Mouse (Mus musculus) CH12.LX (cell line): Measurements from ENCODE around the gene Srms. TPM values are rescaled to one million over a fixed set of nuclear protein-coding genes. Genes with fewer than 3 reads are reported as not detected.

Source experiments
- DNase-seq: peaks from one replicate; pipeline ENCODE4 v3.0.0-alpha.2; 2013; ENCODE audit errors: extremely low read depth
- H3K27ac ChIP-seq: 2 replicates; pipeline ENCODE4 v1.5.1; 2012; ENCODE audit warnings: low read depth, mild to moderate bottlenecking, control low read depth, moderate library complexity; ENCODE audit not compliant: insufficient read depth
- H3K27me3 ChIP-seq: replicated peaks from 2 replicates; pipeline ENCODE3; 2012; ENCODE audit warnings: inconsistent platforms
- H3K36me3 ChIP-seq, 2 experiments: replicated peaks in 1 of 2; 2 replicates each; pipeline versions ENCODE3 to v1.6.1; 2012; ENCODE audit warnings: inconsistent platforms in 1 of 2, low read length in 1 of 2, mild to moderate bottlenecking in 1 of 2, mixed read lengths in 1 of 2, moderate library complexity in 1 of 2; ENCODE audit not compliant: control insufficient read depth in 1 of 2, insufficient read depth in 1 of 2
- H3K4me1 ChIP-seq, 2 experiments: 2 replicates each; pipeline ENCODE4 v1.6.1; 2012; ENCODE audit warnings: inconsistent platforms in 1 of 2, moderate library complexity in 1 of 2; ENCODE audit not compliant: insufficient read depth in 2 of 2, control insufficient read depth in 1 of 2
- H3K4me2 ChIP-seq: 2 replicates; pipeline ENCODE4 v1.6.1; 2012; ENCODE audit warnings: low read depth, mild to moderate bottlenecking, control low read depth; ENCODE audit not compliant: poor library complexity, insufficient read depth, severe bottlenecking
- H3K4me3 ChIP-seq, 3 experiments: fragments of 150-350 bp in 1 of 3; sonication (generic) in 1 of 3; replicated peaks in 1 of 3; 2 replicates each; pipeline versions ENCODE3 to v1.5.1; 2011 to 2012; ENCODE audit warnings: low read depth in 2 of 3, low read length in 2 of 3, mild to moderate bottlenecking in 2 of 3, moderate library complexity in 2 of 3, control low read depth in 1 of 3, improper control_type of control experiment in 1 of 3, inconsistent platforms in 1 of 3, mixed read lengths in 1 of 3; ENCODE audit not compliant: poor library complexity in 1 of 3
- H3K79me2 ChIP-seq: replicated peaks from 2 replicates; pipeline ENCODE4 v1.6.1; 2012; ENCODE audit warnings: mild to moderate bottlenecking, moderate library complexity; ENCODE audit not compliant: control insufficient read depth, poor library complexity, insufficient read depth, severe bottlenecking; ENCODE audit errors: extremely low read depth
- H3K9ac ChIP-seq: 2 replicates; pipeline ENCODE4 v1.6.1; 2012; ENCODE audit warnings: low read depth, mild to moderate bottlenecking, control low read depth, moderate library complexity; ENCODE audit not compliant: insufficient read depth
- H3K9me3 ChIP-seq: replicated peaks from 2 replicates; pipeline ENCODE3; 2012; ENCODE audit warnings: low read length, inconsistent platforms, mixed read lengths
- CHD1 ChIP-seq: IDR thresholded peaks from 2 replicates; pipeline ENCODE4 v1.6.1; 2012; ENCODE audit warnings: low read depth, low read length, improper control_type of control experiment, inconsistent platforms
- CHD2 ChIP-seq: IDR thresholded peaks from 2 replicates; pipeline ENCODE4 v1.6.1; 2011; ENCODE audit warnings: low read length, improper control_type of control experiment
- IRF4 ChIP-seq: IDR thresholded peaks from 2 replicates; pipeline ENCODE4 v1.6.1; 2014; ENCODE audit warnings: low read depth, mild to moderate bottlenecking, inconsistent platforms, low read length, improper control_type of control experiment
- MAFK ChIP-seq: IDR thresholded peaks from 2 replicates; pipeline ENCODE4 v1.6.1; 2011; ENCODE audit warnings: low read length, improper control_type of control experiment; ENCODE audit not compliant: insufficient replicate concordance
- MAX ChIP-seq: IDR thresholded peaks from 2 replicates; pipeline ENCODE4 v1.6.1; 2011; ENCODE audit warnings: low read length, improper control_type of control experiment
- MEF2A ChIP-seq: IDR thresholded peaks from 2 replicates; pipeline ENCODE4 v1.6.1; 2014; ENCODE audit warnings: low read depth, mild to moderate bottlenecking, inconsistent platforms, low read length, improper control_type of control experiment, borderline replicate concordance
- MXI1 ChIP-seq: IDR thresholded peaks from 2 replicates; pipeline ENCODE4 v1.6.1; 2011; ENCODE audit warnings: mild to moderate bottlenecking, low read depth, low read length, improper control_type of control experiment
- MYC ChIP-seq: IDR thresholded peaks from 2 replicates; pipeline ENCODE4 v1.6.1; 2011; ENCODE audit warnings: low read depth, mild to moderate bottlenecking, improper control_type of control experiment, low read length
- NELFE ChIP-seq: IDR thresholded peaks from 2 replicates; pipeline ENCODE4 v1.6.1; 2011; ENCODE audit warnings: low read depth, low read length, improper control_type of control experiment
- PAX5 ChIP-seq: IDR thresholded peaks from 2 replicates; pipeline ENCODE4 v1.6.1; 2012; ENCODE audit warnings: low read length, inconsistent platforms, mixed read lengths
- SMC3 ChIP-seq: IDR thresholded peaks from 2 replicates; pipeline ENCODE4 v1.6.1; 2011; ENCODE audit warnings: low read depth, low read length, improper control_type of control experiment
- TBP ChIP-seq: conservative IDR thresholded peaks from 2 replicates; pipeline ENCODE4 v1.6.1; 2011; ENCODE audit warnings: low read depth, low read length, improper control_type of control experiment
- ZMIZ1 ChIP-seq: IDR thresholded peaks from 2 replicates; pipeline ENCODE4 v1.6.1; 2012; ENCODE audit warnings: low read depth, mild to moderate bottlenecking, inconsistent platforms, low read length, improper control_type of control experiment
- dilution Hi-C: fragments of 300-500 bp; cut with MboI; formaldehyde crosslinking; loops from 2 replicates; pipeline ENCODE4 v1.14.3; 2020; ENCODE audit warnings: low sequenced_read_pairs; ENCODE audit not compliant: extremely low pct_unique_long_range_greater_than_20kb, extremely low pct_ligation_motif_present
- in situ Hi-C: fragments of 300-500 bp; cut with MboI; formaldehyde crosslinking; loops from 3 replicates; pipeline ENCODE4 v1.14.3; 2019; ENCODE audit warnings: low sequenced_read_pairs, low pct_ligation_motif_present, low pct_unique_long_range_greater_than_20kb, mixed read lengths
- polyA plus RNA-seq: library from polyadenylated mRNA; unstranded; fragments of >175 nt; gene quantifications from 2 replicates; pipeline ENCODE4 v1.2.1, GENCODE M21; 2012; ENCODE audit warnings: low read depth; ENCODE audit not compliant: insufficient read length
- total RNA-seq, 2 experiments: library from RNA; depleted of rRNA; stranded (reverse); fragments of 300-350 nt in 1 of 2; fragments of >200 nt in 1 of 2; gene quantifications; 2 replicates each; pipeline ENCODE4 v1.2.3; 2012 to 2014

Srms gene
- total and polyA plus RNA-seq, 3 experiments, result 0.08 to 0.41 (median 0.13) TPM

GRCm38 (mm10) chr2:181155801-181156200 is 57.2 kb downstream of the Srms start:
- Histone ChIP-seq H3K9ac (no peak overlapping the region), H3K27ac (no peak overlapping the region), H3K36me3 (no peaks in the 10 kb centered on the region), H3K27me3 (peaks cover 60% of the 10 kb centered on the region), H3K4me3 (no peak overlapping the region), H3K9me3 (no peaks in the 10 kb centered on the region), H3K4me1 (peaks cover 0 to 8% of the 10 kb centered on the region in 2 experiments; a peak in 2 of 4 replicates), H3K4me2 (no peak overlapping the region), H3K79me2 (no peaks in the 10 kb centered on the region)
- DNase-seq, result no peak
- in situ Hi-C loops, result no loop called here
- dilution Hi-C loops, result no loop called here
- TF ChIP-seq MAFK (no peak), CHD2 (no peak), PAX5 (no peak), TBP (no peak), IRF4 (no peak), ZMIZ1 (no peak), MEF2A (no peak), MAX (no peak), CHD1 (no peak), MXI1 (no peak), MYC (no peak), SMC3 (no peak), NELFE (no peak)

Other genes starting within 250 kb of the Srms start
- gene Arfgap1, start 246.0 kb downstream of the Srms start, total RNA-seq (2012; rRNA removed), result 32.4 and 40.4 TPM in 2 replicates
- gene Arfgap1, start 246.0 kb downstream of the Srms start, total RNA-seq (2014; rRNA removed), result 21.3 and 28.2 TPM in 2 replicates
- 37.5 and 40.0 TPM in 2 replicates for gene Arfgap1, start 246.0 kb downstream of the Srms start, polyA plus RNA-seq
- gene Col20a1, start 226.7 kb downstream of the Srms start, total RNA-seq (2012; rRNA removed), result 0.42 and 0.68 TPM in 2 replicates
- 0.52 and 0.61 TPM in 2 replicates for gene Col20a1, start 226.7 kb downstream of the Srms start, total RNA-seq (2014; rRNA removed)
- gene Col20a1, start 226.7 kb downstream of the Srms start, polyA plus RNA-seq, result 1.3 and 2.2 TPM in 2 replicates
- not detected in 2 replicates for gene Chrna4, start 169.6 kb downstream of the Srms start, total RNA-seq (2012; rRNA removed)
- not detected in 2 replicates for gene Chrna4, start 169.6 kb downstream of the Srms start, total RNA-seq (2014; rRNA removed)
- not detected in 2 replicates for gene Chrna4, start 169.6 kb downstream of the Srms start, polyA plus RNA-seq
- gene Kcnq2, start 77.9 kb downstream of the Srms start, total RNA-seq (2012; rRNA removed), result 0.04 TPM in 2 replicates
- gene Kcnq2, start 77.9 kb downstream of the Srms start, total RNA-seq (2014; rRNA removed), result not detected in 2 replicates
- not detected in 2 replicates for gene Kcnq2, start 77.9 kb downstream of the Srms start, polyA plus RNA-seq
- not detected in 2 replicates for gene Eef1a2, start 56.2 kb downstream of the Srms start, total RNA-seq (2012; rRNA removed)
- not detected in 2 replicates for gene Eef1a2, start 56.2 kb downstream of the Srms start, total RNA-seq (2014; rRNA removed)
- not detected in 2 replicates for gene Eef1a2, start 56.2 kb downstream of the Srms start, polyA plus RNA-seq
- gene Ppdpf, start 25.9 kb downstream of the Srms start, total RNA-seq (2012; rRNA removed), result 60.0 and 68.9 TPM in 2 replicates
- gene Ppdpf, start 25.9 kb downstream of the Srms start, total RNA-seq (2014; rRNA removed), result 57.6 and 71.2 TPM in 2 replicates
- gene Ppdpf, start 25.9 kb downstream of the Srms start, polyA plus RNA-seq, result 75.5 and 113 TPM in 2 replicates
- gene Ptk6, start 10.4 kb downstream of the Srms start, total RNA-seq (2012; rRNA removed), result 0.04 and 0.17 TPM in 2 replicates
- gene Ptk6, start 10.4 kb downstream of the Srms start, total RNA-seq (2014; rRNA removed), result 0.05 TPM in 1 of 2 replicates, not detected in the other
- 0.07 and 0.09 TPM in 2 replicates for gene Ptk6, start 10.4 kb downstream of the Srms start, polyA plus RNA-seq
- gene Fndc11, start 6.8 kb upstream of the Srms start, total RNA-seq (2012; rRNA removed), result 0.25 and 0.59 TPM in 2 replicates
- not detected in 2 replicates for gene Fndc11, start 6.8 kb upstream of the Srms start, total RNA-seq (2014; rRNA removed)
- not detected in 2 replicates for gene Fndc11, start 6.8 kb upstream of the Srms start, polyA plus RNA-seq
- 14.8 and 18.3 TPM in 2 replicates for gene Helz2, start 28.8 kb upstream of the Srms start, total RNA-seq (2012; rRNA removed)
- gene Helz2, start 28.8 kb upstream of the Srms start, total RNA-seq (2014; rRNA removed), result 4.8 and 5.6 TPM in 2 replicates
- gene Helz2, start 28.8 kb upstream of the Srms start, polyA plus RNA-seq, result 16.0 and 18.0 TPM in 2 replicates
- gene Gmeb2, start 74.8 kb upstream of the Srms start, total RNA-seq (2012; rRNA removed), result 14.2 and 17.3 TPM in 2 replicates
- gene Gmeb2, start 74.8 kb upstream of the Srms start, total RNA-seq (2014; rRNA removed), result 11.1 and 11.6 TPM in 2 replicates
- 20.4 and 20.7 TPM in 2 replicates for gene Gmeb2, start 74.8 kb upstream of the Srms start, polyA plus RNA-seq
- gene Stmn3, start 101.3 kb upstream of the Srms start, total RNA-seq (2012; rRNA removed), result not detected in 2 replicates
- gene Stmn3, start 101.3 kb upstream of the Srms start, total RNA-seq (2014; rRNA removed), result not detected in 2 replicates
- not detected in 2 replicates for gene Stmn3, start 101.3 kb upstream of the Srms start, polyA plus RNA-seq
- 65.4 and 83.8 TPM in 2 replicates for gene Rtel1, start 106.6 kb upstream of the Srms start, total RNA-seq (2012; rRNA removed)
- gene Rtel1, start 106.6 kb upstream of the Srms start, total RNA-seq (2014; rRNA removed), result 67.6 and 74.9 TPM in 2 replicates
- 70.7 and 89.2 TPM in 2 replicates for gene Rtel1, start 106.6 kb upstream of the Srms start, polyA plus RNA-seq
- gene Zgpat, start 151.7 kb upstream of the Srms start, total RNA-seq (2012; rRNA removed), result 23.9 and 29.8 TPM in 2 replicates
- gene Zgpat, start 151.7 kb upstream of the Srms start, total RNA-seq (2014; rRNA removed), result 18.4 and 19.3 TPM in 2 replicates
- 20.9 and 21.1 TPM in 2 replicates for gene Zgpat, start 151.7 kb upstream of the Srms start, polyA plus RNA-seq
- 29.2 and 35.5 TPM in 2 replicates for gene Arfrp1, start 152.2 kb upstream of the Srms start, total RNA-seq (2012; rRNA removed)
- gene Arfrp1, start 152.2 kb upstream of the Srms start, total RNA-seq (2014; rRNA removed), result 45.3 and 46.0 TPM in 2 replicates
- 55.6 and 72.7 TPM in 2 replicates for gene Arfrp1, start 152.2 kb upstream of the Srms start, polyA plus RNA-seq
- gene Lime1, start 166.9 kb upstream of the Srms start, total RNA-seq (2012; rRNA removed), result 59.7 and 61.8 TPM in 2 replicates
- 61.5 and 67.0 TPM in 2 replicates for gene Lime1, start 166.9 kb upstream of the Srms start, total RNA-seq (2014; rRNA removed)
- gene Lime1, start 166.9 kb upstream of the Srms start, polyA plus RNA-seq, result 70.7 and 73.9 TPM in 2 replicates
- gene Zbtb46, start 246.2 kb upstream of the Srms start, total RNA-seq (2012; rRNA removed), result 4.1 and 9.3 TPM in 2 replicates
- 6.2 and 6.7 TPM in 2 replicates for gene Zbtb46, start 246.2 kb upstream of the Srms start, total RNA-seq (2014; rRNA removed)
- gene Zbtb46, start 246.2 kb upstream of the Srms start, polyA plus RNA-seq, result 5.3 and 6.0 TPM in 2 replicates